Mouse (Mus musculus) megakaryocyte, embryonic 14.5 days (primary cell): ENCODE results near the gene Aarsd1.

Source experiments
- FLI1 ChIP-seq: IDR thresholded peaks from 2 replicates; pipeline ENCODE4 v1.6.1; 2012; ENCODE audit warnings: low read length, inconsistent platforms, mixed read lengths
- GATA1 ChIP-seq: IDR thresholded peaks from 3 replicates; pipeline ENCODE4 v1.6.1; 2012; ENCODE audit warnings: mixed read lengths, low read length, inconsistent platforms, borderline replicate concordance

- TF ChIP-seq GATA1, result no peak
- TF ChIP-seq FLI1, result no peak
Measured at GRCm38 (mm10) chr11:101465869-101466551, 48.6 kb upstream of the Aarsd1 start, which contains the start of gene Vat1.
